ENCODE assay signal across 19 mouse cellular contexts in the genomic region with DNA sequence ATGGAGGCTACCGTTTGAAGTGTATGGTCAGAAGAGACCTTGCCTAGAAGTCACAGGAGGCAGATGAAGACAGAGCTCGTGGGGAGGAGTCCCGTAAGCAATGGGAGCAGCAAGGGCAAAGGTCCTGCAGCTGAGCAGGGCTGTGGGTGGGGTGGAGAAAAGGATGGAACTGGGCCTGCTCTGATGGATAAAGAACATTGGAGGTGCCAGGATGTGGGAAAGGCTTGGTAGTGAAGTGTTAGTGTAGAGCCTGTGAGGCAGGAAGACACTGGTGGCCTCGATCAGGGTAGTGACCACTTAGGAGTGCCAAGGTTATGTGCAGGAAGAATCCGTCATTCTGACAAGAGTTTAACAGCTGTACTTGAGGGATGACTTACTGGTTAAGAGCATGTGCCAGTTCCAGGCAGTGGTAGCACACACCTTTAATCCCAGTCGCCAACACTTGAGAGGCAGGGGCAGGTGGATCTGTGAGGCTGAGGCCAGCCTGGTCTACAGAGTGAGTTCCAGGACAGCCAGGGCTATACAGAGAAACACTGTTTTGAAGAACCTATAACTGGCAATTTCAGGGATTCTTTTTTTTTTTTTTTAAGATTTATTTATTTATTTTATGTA. TPM values are rescaled to one million over a fixed set of nuclear protein-coding genes. Genes with fewer than 3 reads are reported as not detected.
DNase-seq lines count a peak whose midpoint lies in the region; ATAC-seq lines count a peak whose summit lies in the region.
"Had no signal": no experiment of that assay in that cellular context is flagged by ENCODE, and none has a peak within 500 bp of the region (broad histone marks: within the 10 kb centered on the region; RNA-seq: fewer than 3 reads in every experiment).

No protein-coding gene starts in this region.

- H3K27ac ChIP-seq in liver, embryonic 16.5 days (ENCODE audit: low read length): no peak overlapping the region
- H3K27ac ChIP-seq in liver, embryonic 12.5 days: no peak overlapping the region
- peak overlapping the region; percentile 48 for H3K27ac ChIP-seq in kidney, embryonic 15.5 days
- H3K27ac ChIP-seq: embryonic facial prominence, embryonic 10.5 days; hindbrain, embryonic 13.5 days; left cerebral cortex, adult 2 months; limb, embryonic 13.5 days; liver, embryonic 15.5 days had no signal

- no peaks in the 10 kb centered on the region for H3K36me3 ChIP-seq in liver, embryonic 16.5 days (ENCODE audit: control insufficient read depth, insufficient read depth)
- 0 out of 2 replicates have a peak, but pooled peaks cover 3% of the 10 kb centered on the region for H3K36me3 ChIP-seq in liver, embryonic 12.5 days
- H3K36me3 ChIP-seq in kidney, embryonic 15.5 days: peaks cover 19% of the 10 kb centered on the region
- H3K36me3 ChIP-seq: liver, embryonic 15.5 days had no signal

- no peaks in the 10 kb centered on the region for H3K9me3 ChIP-seq in liver, embryonic 16.5 days (replicated peaks; ENCODE audit: control insufficient read depth, low read length)
- no peaks in the 10 kb centered on the region for H3K9me3 ChIP-seq in liver, embryonic 12.5 days (replicated peaks)
- H3K9me3 ChIP-seq in kidney, embryonic 15.5 days (replicated peaks): no peaks in the 10 kb centered on the region
- H3K9me3 ChIP-seq: embryonic facial prominence, embryonic 10.5 days; hindbrain, embryonic 13.5 days; limb, embryonic 13.5 days; liver, embryonic 15.5 days had no signal

- H3K4me3 ChIP-seq in liver, embryonic 16.5 days (ENCODE audit: low read depth, low read length): no peak overlapping the region
- no peak overlapping the region for H3K4me3 ChIP-seq in liver, embryonic 12.5 days
- H3K4me3 ChIP-seq in kidney, embryonic 15.5 days (replicated peaks): no peak overlapping the region
- H3K4me3 ChIP-seq: embryonic facial prominence, embryonic 10.5 days; hindbrain, embryonic 13.5 days; left cerebral cortex, adult 2 months; limb, embryonic 13.5 days; liver, embryonic 15.5 days had no signal

- intact Hi-C loops in heart, postnatal 10 days (cut with DNase I): no loop called here

- H3K4me1 ChIP-seq in liver, embryonic 16.5 days (ENCODE audit: control insufficient read depth, low read depth, low read length): peaks cover 11% of the 10 kb centered on the region
- peaks cover 37% of the 10 kb centered on the region for H3K4me1 ChIP-seq in liver, embryonic 12.5 days
- peaks cover 25% of the 10 kb centered on the region for H3K4me1 ChIP-seq in kidney, embryonic 15.5 days

- 61% methylated on average over 6 of the region's 6 CpGs for WGBS in liver, embryonic 16.5 days (ENCODE audit: insufficient replicate concordance)
- WGBS in liver, embryonic 12.5 days (ENCODE audit: insufficient replicate concordance): 77% methylated on average over 6 of the region's 6 CpGs
- 50% methylated on average over 6 of the region's 6 CpGs for WGBS in kidney, embryonic 15.5 days

- ATAC-seq in liver, embryonic 16.5 days (ENCODE audit: low read depth): peak; percentile 26; the same call in 1 of the 2 replicates
- no peak for ATAC-seq in liver, embryonic 12.5 days
- ATAC-seq in kidney, embryonic 15.5 days (replicated peaks; ENCODE audit: low FRiP score): peak; percentile 13; the same call in 1 of the 2 replicates
- ATAC-seq: midbrain, embryonic 16.5 days had no signal

- no peak overlapping the region for H3K4me2 ChIP-seq in liver, embryonic 16.5 days (ENCODE audit: low read depth, low read length)
- no peak overlapping the region for H3K4me2 ChIP-seq in liver, embryonic 12.5 days
- H3K4me2 ChIP-seq in kidney, embryonic 15.5 days: no peak overlapping the region
- H3K4me2 ChIP-seq: hindbrain, embryonic 13.5 days; limb, embryonic 13.5 days; liver, embryonic 15.5 days had no signal

- no peaks in the 10 kb centered on the region for H3K27me3 ChIP-seq in liver, embryonic 16.5 days (ENCODE audit: control insufficient read depth, insufficient read depth, low read depth, low read length)
- H3K27me3 ChIP-seq in liver, embryonic 12.5 days (replicated peaks): no peaks in the 10 kb centered on the region
- no peaks in the 10 kb centered on the region for H3K27me3 ChIP-seq in kidney, embryonic 15.5 days
- H3K27me3 ChIP-seq: hindbrain, embryonic 13.5 days; limb, embryonic 13.5 days; liver, embryonic 15.5 days had no signal

- DNase-seq in heart, adult 11 months: peak; percentile 88
- DNase-seq in heart, postnatal 10 days: no peak
- peak; percentile 73 for DNase-seq in skeletal muscle tissue, adult 2 months (ENCODE audit: low read depth, low spot score)
- DNase-seq in cerebellum, adult 11-12 months: no peak
- no peak for DNase-seq in thymus, postnatal 10 days (ENCODE audit: low spot score in 2 of 2)
- DNase-seq: cerebellum, adult 9-10 months; layer of hippocampus, adult 9-11 months; lung, postnatal 14 days; right cerebral cortex, postnatal 4 days; thymus, postnatal 36 days had no signal

- no peak overlapping the region for H3K9ac ChIP-seq in liver, embryonic 16.5 days (ENCODE audit: low read depth, low read length)
- H3K9ac ChIP-seq in liver, embryonic 12.5 days: no peak overlapping the region
- no peak overlapping the region for H3K9ac ChIP-seq in kidney, embryonic 15.5 days
- H3K9ac ChIP-seq: hindbrain, embryonic 13.5 days; limb, embryonic 13.5 days; liver, embryonic 15.5 days had no signal

RNA-seq across cellular contexts. Expression of gene Mgrn1, which starts 17.5 kb away (rescaled TPM):
- total RNA-seq in heart, postnatal 10 days (2021): 100 to 1,000 TPM; 186 to 187 TPM
- 28.2 and 30.4 TPM in 2 replicates for polyA plus RNA-seq in liver, embryonic 16.5 days (2015; fragmentation: Nextera tagmentation; extraction: Ambion mirVana)
- polyA plus RNA-seq in liver, embryonic 12.5 days (2016; fragmentation: Nextera tagmentation; extraction: Ambion mirVana): 29.8 and 31.1 TPM in 2 replicates
- polyA plus RNA-seq in kidney, embryonic 15.5 days (2015; fragmentation: Nextera tagmentation; extraction: Ambion mirVana): 88.2 and 98.1 TPM in 2 replicates

RNA-seq across cellular contexts. Expression of gene Ubald1, which starts 23.5 kb away (rescaled TPM):
- 10 to 100 TPM; 19.7 to 23.1 TPM for total RNA-seq in heart, postnatal 10 days (2021)
- 10.8 and 13.3 TPM in 2 replicates for polyA plus RNA-seq in liver, embryonic 16.5 days (2015; fragmentation: Nextera tagmentation; extraction: Ambion mirVana)
- polyA plus RNA-seq in liver, embryonic 12.5 days (2016; fragmentation: Nextera tagmentation; extraction: Ambion mirVana): 14.7 and 16.8 TPM in 2 replicates
- polyA plus RNA-seq in kidney, embryonic 15.5 days (2015; fragmentation: Nextera tagmentation; extraction: Ambion mirVana): 37.4 and 39.7 TPM in 2 replicates

RNA-seq across cellular contexts. Expression of gene Nudt16l1, which starts 35.0 kb away (rescaled TPM):
- 10 to 100 TPM; 40.5 to 43.9 TPM for total RNA-seq in heart, postnatal 10 days (2021)
- polyA plus RNA-seq in liver, embryonic 16.5 days (2015; fragmentation: Nextera tagmentation; extraction: Ambion mirVana): 47.8 and 49.1 TPM in 2 replicates
- polyA plus RNA-seq in liver, embryonic 12.5 days (2016; fragmentation: Nextera tagmentation; extraction: Ambion mirVana): 61.2 and 62.7 TPM in 2 replicates
- 151 and 155 TPM in 2 replicates for polyA plus RNA-seq in kidney, embryonic 15.5 days (2015; fragmentation: Nextera tagmentation; extraction: Ambion mirVana)

Comparison
In these comparisons a context has a peak if more than half of its experiments do, and no peak if none do; other contexts are left out.
1. DNase-seq: peak in heart, adult 11 months (single experiment) and skeletal muscle tissue, adult 2 months (single experiment); none in heart, postnatal 10 days (0 of 2), cerebellum, adult 11-12 months (single experiment) and thymus, postnatal 10 days (0 of 2).